Mouse (Mus musculus): Measurements from ENCODE around the gene Plpp2. TPM values are rescaled to one million over a fixed set of nuclear protein-coding genes. Genes with fewer than 3 reads are reported as not detected.

Gene Plpp2
- polyA plus RNA-seq, 1 experiment from 2014 or later: 21.9 TPM

DNA sequence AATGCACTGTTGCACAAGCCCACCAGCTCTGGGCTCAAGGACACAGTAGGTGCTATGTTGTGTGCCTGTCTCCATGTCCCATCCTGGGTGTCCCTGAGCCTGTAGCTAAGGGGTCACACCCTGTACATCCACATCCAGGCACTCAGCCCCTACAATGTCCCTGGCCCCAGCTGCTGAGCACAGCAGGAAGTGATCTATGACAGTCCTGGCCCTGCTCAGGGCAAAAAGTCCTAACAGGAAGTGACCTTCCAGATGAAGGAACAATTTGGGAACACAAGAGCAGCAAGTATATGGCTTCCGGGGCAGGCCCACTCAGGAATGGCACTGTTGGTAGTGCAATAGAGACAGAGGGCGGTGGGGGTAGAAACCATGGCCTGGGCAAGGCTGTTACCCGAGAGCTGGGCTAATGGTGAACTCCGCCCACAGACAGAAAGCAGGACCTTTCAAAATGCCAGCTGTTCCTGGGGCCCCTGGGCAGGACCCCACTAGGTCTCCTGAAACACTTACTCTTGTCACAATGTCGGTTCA, 13.6 kb upstream of the Plpp2 start:
- Histone ChIP-seq H3K36me3 (peaks cover 70% of the 10 kb centered on the region), H3K27me3 (no peaks in the 10 kb centered on the region)
- 86% methylated on average over 5 of the region's 5 CpGs for WGBS

DNA sequence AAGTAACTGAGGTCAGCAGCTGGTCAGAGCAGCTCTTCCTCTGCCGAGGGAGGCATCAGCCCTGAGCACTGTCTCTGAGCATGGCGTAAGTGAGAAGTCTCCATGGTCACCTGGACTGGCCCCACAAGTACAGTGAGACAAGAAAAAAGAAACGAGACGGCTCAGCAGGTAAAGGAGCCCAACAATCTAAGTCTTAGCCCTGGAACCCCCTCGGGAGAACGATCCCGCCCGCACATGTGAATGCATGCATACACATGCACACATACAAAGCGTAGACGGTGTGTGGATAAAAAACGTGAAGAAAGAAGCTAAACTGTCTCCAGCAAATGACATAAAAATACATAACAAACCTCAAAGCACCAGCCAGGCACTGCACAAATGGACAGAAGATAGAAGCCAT, 12.9 kb upstream of the Plpp2 start:
- WGBS: 93% methylated on average over 11 of the region's 11 CpGs
- Histone ChIP-seq H3K4me2 (no peak overlapping the region), H3K9ac (no peak overlapping the region), H3K4me1 (replicated peaks) (no peaks in the 10 kb centered on the region), H3K27ac (replicated peaks) (no peak overlapping the region), H3K4me3 (no peak overlapping the region), H3K9me3 (no peaks in the 10 kb centered on the region), H3K36me3 (peaks cover 74% of the 10 kb centered on the region), H3K27me3 (no peaks in the 10 kb centered on the region)
- ATAC-seq (ENCODE audit: low FRiP score, low read depth): no peak

More for the DNA sequence above, 13.6 kb upstream of the Plpp2 start:
- no peaks in the 10 kb centered on the region for H3K9me3 ChIP-seq
- no peak overlapping the region for H3K4me2 ChIP-seq
- no peak overlapping the region for H3K4me3 ChIP-seq
- no peak overlapping the region for H3K9ac ChIP-seq
- H3K27ac ChIP-seq (replicated peaks): no peak overlapping the region
- ATAC-seq (ENCODE audit: low FRiP score, low read depth): no peak
- H3K4me1 ChIP-seq (replicated peaks): no peaks in the 10 kb centered on the region

DNA sequence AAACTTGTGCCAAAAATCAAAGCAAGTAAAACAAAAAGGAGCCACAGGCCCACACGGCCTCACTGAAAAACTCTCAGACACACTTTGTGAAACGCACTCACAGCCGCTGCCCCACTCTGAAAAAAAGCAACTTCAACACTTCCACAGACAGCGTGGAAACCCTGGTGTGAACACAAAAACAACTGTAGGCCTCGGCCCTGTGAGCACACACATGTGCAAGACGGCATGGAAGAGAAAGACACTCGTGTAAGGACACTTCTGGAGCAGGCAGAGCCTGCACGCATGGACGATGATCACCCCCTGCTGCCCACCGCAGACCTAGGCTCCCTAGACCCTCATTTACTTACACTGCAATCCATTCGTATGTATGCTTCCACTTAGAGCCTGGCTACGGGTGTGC, 12.3 kb upstream of the Plpp2 start:
- Histone ChIP-seq H3K9me3 (no peaks in the 10 kb centered on the region), H3K36me3 (peaks cover 79% of the 10 kb centered on the region), H3K4me2 (no peak overlapping the region), H3K9ac (no peak overlapping the region), H3K27me3 (no peaks in the 10 kb centered on the region), H3K4me1 (replicated peaks) (no peaks in the 10 kb centered on the region), H3K4me3 (no peak overlapping the region), H3K27ac (replicated peaks) (no peak overlapping the region)
- WGBS: 88% methylated on average over 12 of the region's 12 CpGs
- ATAC-seq (ENCODE audit: low FRiP score, low read depth): no peak

DNA sequence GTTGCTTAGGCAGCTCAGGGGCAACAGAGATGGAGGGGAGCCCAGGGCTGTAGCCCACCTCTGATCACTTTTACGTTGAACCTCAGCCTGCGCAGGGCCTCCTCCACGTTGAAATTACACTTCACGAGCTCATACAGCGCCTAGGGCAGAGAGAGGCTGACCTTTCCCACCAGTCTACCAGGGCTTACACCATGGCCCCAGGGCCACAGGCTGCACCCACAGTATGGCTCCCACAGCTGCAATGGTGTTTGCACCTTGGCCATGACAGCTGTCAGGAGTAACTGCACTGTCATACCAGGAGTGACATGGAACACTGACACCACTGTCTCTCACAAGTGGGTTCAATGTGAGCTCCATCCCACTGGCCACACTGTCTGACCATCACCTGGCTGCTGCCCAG, 11.0 kb upstream of the Plpp2 start:
- Histone ChIP-seq H3K27me3 (no peaks in the 10 kb centered on the region), H3K36me3 (peaks cover 90% of the 10 kb centered on the region), H3K9me3 (no peaks in the 10 kb centered on the region), H3K4me3 (no peak overlapping the region), H3K4me2 (no peak overlapping the region), H3K9ac (no peak overlapping the region), H3K27ac (replicated peaks) (no peak overlapping the region), H3K4me1 (replicated peaks) (no peaks in the 10 kb centered on the region)
- ATAC-seq (ENCODE audit: low FRiP score, low read depth): no peak
- WGBS: 96% methylated on average over 5 of the region's 5 CpGs

DNA sequence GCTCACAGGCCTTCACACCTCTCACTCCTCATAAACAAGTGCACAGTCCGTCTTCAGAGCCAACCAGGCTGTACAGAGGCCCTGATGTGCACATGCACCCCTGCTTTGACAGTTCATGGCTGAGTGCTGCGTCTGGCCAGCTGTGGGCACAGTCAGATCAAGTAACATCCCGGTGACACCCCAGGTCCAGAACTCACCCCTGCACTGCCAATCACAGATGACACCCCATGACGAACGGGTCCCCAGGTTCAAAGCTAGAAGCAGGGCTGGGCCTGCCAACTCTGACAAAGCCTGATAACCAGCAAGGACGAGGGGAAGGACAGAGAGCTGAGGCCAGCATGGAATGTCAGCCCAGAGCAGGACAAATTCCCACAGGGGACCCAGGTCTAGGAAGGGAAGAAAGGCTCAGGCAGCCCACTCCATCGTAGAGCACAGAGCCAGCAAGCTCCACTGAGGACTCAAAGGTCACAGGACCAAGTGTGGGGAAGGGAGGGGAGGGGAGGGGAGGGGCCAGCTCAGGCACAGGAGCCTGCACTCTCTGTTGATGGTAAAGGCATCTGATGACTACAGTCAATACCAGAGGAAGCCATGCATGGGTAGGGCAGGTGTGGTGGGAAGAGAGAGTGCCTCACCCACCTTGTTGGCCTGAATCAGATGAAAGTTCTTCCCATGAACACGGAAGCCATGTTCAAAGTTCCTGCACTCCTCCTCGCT, 10.4 kb upstream of the Plpp2 start:
- 89% methylated on average over 9 of the region's 9 CpGs for WGBS
- no peaks in the 10 kb centered on the region for H3K27me3 ChIP-seq
- no peaks in the 10 kb centered on the region for H3K4me1 ChIP-seq (replicated peaks)
- H3K9ac ChIP-seq: no peak overlapping the region
- H3K9me3 ChIP-seq: no peaks in the 10 kb centered on the region
- ATAC-seq (ENCODE audit: low FRiP score, low read depth): no peak
- no peak overlapping the region for H3K4me2 ChIP-seq
- H3K4me3 ChIP-seq: no peak overlapping the region
- H3K27ac ChIP-seq (replicated peaks): no peak overlapping the region
- peaks cover 88% of the 10 kb centered on the region for H3K36me3 ChIP-seq

DNA sequence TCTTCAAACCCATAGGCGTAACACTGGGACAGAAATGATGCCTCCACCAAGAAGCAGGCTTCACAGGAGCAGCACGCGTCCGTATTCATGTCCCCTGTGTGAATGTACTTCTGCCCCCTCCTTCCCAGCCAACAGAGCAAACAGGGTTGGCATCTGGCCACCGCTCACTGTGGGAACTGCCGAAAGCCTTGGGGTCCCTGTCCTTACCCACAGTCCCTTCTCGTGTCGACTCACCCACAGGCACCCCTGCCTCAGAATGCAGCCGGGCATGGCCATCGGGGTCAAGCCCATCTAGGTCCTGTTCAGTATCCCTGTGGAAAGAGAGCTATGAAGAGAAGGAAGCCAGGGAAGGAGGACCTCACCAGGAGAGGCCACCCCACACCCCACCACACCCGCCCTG, 8.6 kb upstream of the Plpp2 start:
- 95% methylated on average over 11 of the region's 11 CpGs for WGBS
- no peaks in the 10 kb centered on the region for H3K9me3 ChIP-seq
- no peak overlapping the region for H3K27ac ChIP-seq (replicated peaks)
- no peaks in the 10 kb centered on the region for H3K4me1 ChIP-seq (replicated peaks)
- no peaks in the 10 kb centered on the region for H3K27me3 ChIP-seq
- peaks cover 77% of the 10 kb centered on the region for H3K36me3 ChIP-seq
- no peak for ATAC-seq (ENCODE audit: low FRiP score, low read depth)
- no peak overlapping the region for H3K4me2 ChIP-seq
- H3K4me3 ChIP-seq: no peak overlapping the region
- H3K9ac ChIP-seq: no peak overlapping the region

DNA sequence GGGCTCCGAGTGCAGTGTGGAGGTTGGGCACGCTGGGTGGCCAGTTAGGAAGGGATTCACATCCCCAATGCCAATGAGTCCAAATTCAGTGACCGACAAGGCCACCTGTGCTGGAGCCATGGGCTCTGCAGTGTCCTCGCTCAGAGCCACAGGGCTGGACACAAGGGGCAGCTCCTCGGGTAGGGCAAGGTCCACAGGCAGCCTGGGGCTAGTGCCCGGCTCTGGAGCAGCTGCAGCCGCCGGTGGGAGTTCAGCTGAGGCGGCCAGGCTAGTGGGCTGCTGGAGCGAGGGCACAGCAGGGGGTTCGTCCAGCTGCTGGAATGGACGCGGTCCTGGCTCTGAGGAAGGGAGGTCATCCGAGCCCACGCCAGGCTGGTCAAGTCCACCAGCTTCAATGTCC, 7.9 kb upstream of the Plpp2 start:
- WGBS: 71% methylated on average over 15 of the region's 15 CpGs

DNA sequence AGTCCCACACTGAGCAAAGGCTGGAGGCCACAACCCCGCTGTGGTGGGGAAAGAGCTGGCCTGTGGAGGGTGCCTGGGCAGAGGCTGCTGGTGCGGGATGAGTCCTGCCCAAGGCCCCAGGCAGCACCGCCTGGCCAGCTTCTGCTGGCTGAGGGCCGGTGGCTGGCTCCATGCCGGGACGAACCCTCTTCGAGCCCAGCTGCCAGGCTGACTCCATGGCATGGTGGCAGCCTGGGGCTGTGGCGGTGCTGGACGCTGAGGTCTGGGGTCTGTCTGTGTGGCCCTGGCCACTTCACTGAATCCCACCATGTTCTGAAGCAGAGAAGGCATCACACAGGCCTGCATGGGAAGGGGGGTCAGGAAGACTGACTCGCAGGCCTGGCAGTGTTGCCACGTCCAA, 7.2 kb upstream of the Plpp2 start:
- H3K36me3 ChIP-seq: peaks cover 63% of the 10 kb centered on the region
- no peak overlapping the region for H3K9ac ChIP-seq
- no peak overlapping the region for H3K4me3 ChIP-seq
- WGBS: 96% methylated on average over 11 of the region's 11 CpGs
- no peak overlapping the region for H3K4me2 ChIP-seq
- no peak for ATAC-seq (ENCODE audit: low FRiP score, low read depth)
- no peak overlapping the region for H3K27ac ChIP-seq (replicated peaks)
- H3K9me3 ChIP-seq: no peaks in the 10 kb centered on the region
- H3K4me1 ChIP-seq (replicated peaks): no peaks in the 10 kb centered on the region
- H3K27me3 ChIP-seq: no peaks in the 10 kb centered on the region

More for the DNA sequence above, 7.9 kb upstream of the Plpp2 start:
- ATAC-seq (ENCODE audit: low FRiP score, low read depth): no peak
- H3K4me2 ChIP-seq: no peak overlapping the region
- no peak overlapping the region for H3K9ac ChIP-seq
- H3K4me3 ChIP-seq: no peak overlapping the region
- H3K9me3 ChIP-seq: no peaks in the 10 kb centered on the region
- no peak overlapping the region for H3K27ac ChIP-seq (replicated peaks)
- peaks cover 70% of the 10 kb centered on the region for H3K36me3 ChIP-seq
- no peaks in the 10 kb centered on the region for H3K4me1 ChIP-seq (replicated peaks)
- H3K27me3 ChIP-seq: no peaks in the 10 kb centered on the region

DNA sequence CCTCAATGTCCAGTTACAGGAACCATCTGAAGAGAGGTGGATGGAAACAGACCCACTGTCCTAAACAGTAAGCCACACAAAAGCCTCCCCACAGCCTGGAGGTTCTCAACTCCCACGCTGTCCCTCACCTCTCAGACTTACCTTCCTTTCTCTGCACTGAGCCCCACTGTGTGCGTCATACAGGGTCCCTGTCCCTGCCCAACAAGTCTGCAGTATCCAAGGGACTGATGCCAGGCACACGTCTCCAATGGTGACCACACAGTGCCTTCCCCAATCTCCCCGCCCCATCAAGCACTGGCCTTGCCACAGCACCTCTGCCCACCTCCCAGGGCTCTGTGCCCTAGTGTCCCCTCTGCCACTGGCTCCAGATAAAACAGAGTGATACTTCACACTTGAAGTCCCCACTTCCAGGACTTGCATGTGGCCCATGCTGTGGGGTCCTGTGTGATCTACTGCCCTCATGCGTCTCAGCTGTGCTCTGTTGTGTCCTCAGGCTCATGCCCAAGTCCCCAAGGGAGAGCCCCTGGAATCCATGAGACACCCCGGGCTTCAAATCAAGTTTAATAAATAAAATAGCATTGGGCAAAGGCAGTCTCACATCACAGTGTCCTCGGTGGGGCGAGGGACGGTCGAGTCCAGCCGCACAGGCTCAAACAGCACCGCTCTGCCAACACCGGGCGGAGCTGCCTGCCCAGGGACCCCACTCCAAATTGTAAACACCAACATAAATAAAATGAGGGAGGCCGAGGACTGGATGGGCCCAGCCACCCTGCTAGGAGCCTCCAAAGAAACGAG, 6.3 kb upstream of the Plpp2 start:
- H3K27me3 ChIP-seq: no peaks in the 10 kb centered on the region
- no peaks in the 10 kb centered on the region for H3K4me1 ChIP-seq (replicated peaks)
- H3K36me3 ChIP-seq: peaks cover 55% of the 10 kb centered on the region
- H3K4me3 ChIP-seq: no peak overlapping the region
- H3K9me3 ChIP-seq: no peaks in the 10 kb centered on the region
- no peak overlapping the region for H3K4me2 ChIP-seq
- no peak for ATAC-seq (ENCODE audit: low FRiP score, low read depth)
- H3K27ac ChIP-seq (replicated peaks): no peak overlapping the region
- 90% methylated on average over 16 of the region's 16 CpGs for WGBS
- no peak overlapping the region for H3K9ac ChIP-seq

DNA sequence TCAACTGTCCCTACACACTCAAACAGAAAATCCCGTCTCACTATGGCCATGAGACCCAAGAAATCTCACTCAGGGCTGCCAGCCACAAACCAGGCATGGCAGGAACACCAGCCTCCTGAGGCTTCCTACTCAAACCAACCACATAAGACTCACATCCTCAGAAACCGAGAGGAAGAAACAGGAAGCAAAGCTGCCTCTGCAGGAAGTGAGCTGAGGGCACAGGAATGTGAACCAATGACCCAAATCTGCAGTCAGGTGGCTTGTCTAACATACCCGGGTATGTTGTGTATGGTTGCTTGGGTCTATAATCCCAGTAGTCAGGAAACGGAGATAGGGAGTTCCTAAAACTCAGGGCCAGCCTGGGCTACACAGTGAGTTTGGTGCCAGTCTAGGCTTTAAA, 5.3 kb upstream of the Plpp2 start:
- ATAC-seq (ENCODE audit: low FRiP score, low read depth): no peak
- Histone ChIP-seq H3K36me3 (peaks cover 45% of the 10 kb centered on the region), H3K4me3 (no peak overlapping the region), H3K9me3 (no peaks in the 10 kb centered on the region), H3K27me3 (no peaks in the 10 kb centered on the region), H3K27ac (replicated peaks) (no peak overlapping the region), H3K4me1 (replicated peaks) (peaks cover 2% of the 10 kb centered on the region), H3K4me2 (no peak overlapping the region), H3K9ac (no peak overlapping the region)
- WGBS: 83% methylated on average over 4 of the region's 4 CpGs

DNA sequence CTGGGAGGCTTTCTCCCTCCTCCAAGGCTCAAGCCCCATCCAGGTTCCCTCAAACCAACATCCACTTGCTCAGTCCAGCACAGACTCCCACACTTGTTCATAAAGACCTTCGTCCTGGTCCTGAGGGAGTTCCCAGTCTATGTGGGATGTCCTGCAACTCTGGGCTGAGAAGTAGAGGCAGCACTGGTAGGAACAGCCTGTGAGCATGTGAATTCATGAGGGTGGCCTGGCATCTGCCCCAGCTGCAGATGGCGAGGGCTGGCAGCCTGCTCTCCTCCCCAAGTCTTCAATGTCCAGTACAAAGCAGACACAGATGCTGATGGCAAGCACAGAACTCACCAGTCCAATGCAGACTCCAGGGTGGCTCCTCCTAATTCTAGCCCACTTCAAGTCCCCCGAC, 4.7 kb upstream of the Plpp2 start:
- Histone ChIP-seq H3K4me2 (no peak overlapping the region), H3K9me3 (no peaks in the 10 kb centered on the region), H3K4me1 (replicated peaks) (peaks cover 7% of the 10 kb centered on the region), H3K27ac (replicated peaks) (no peak overlapping the region), H3K9ac (no peak overlapping the region), H3K27me3 (no peaks in the 10 kb centered on the region), H3K36me3 (peaks cover 41% of the 10 kb centered on the region), H3K4me3 (no peak overlapping the region)
- ATAC-seq (ENCODE audit: low FRiP score, low read depth): no peak
- WGBS: 87% methylated on average over 3 of the region's 3 CpGs

DNA sequence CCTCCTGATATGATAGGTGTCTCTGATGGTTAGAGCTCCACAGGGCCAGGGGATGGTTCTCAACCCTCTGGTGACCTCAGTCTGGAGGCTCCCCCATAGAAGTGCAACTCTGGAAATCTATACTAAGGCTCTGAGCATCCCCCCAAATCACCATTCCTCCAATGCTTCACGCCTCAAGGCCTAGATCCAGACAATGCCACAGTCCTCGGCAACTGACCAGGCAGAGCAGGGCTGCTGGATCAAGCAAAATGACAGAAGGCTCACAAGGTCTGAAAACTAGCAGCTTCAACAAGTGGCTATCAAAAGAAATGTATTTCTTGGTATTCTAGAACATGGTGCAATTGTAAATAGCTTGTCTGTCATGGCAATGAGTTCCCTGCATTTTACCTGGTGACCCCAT, 4.2 kb upstream of the Plpp2 start:
- Histone ChIP-seq H3K4me1 (replicated peaks) (peaks cover 12% of the 10 kb centered on the region), H3K27ac (replicated peaks) (no peak overlapping the region), H3K4me2 (no peak overlapping the region), H3K9me3 (no peaks in the 10 kb centered on the region), H3K4me3 (no peak overlapping the region), H3K27me3 (no peaks in the 10 kb centered on the region), H3K9ac (no peak overlapping the region), H3K36me3 (peaks cover 36% of the 10 kb centered on the region)
- no peak for ATAC-seq (ENCODE audit: low FRiP score, low read depth)
- 85% methylated on average over 2 of the region's 2 CpGs for WGBS
